Mouse (Mus musculus): ENCODE results near the gene Tenm2.

DNA sequence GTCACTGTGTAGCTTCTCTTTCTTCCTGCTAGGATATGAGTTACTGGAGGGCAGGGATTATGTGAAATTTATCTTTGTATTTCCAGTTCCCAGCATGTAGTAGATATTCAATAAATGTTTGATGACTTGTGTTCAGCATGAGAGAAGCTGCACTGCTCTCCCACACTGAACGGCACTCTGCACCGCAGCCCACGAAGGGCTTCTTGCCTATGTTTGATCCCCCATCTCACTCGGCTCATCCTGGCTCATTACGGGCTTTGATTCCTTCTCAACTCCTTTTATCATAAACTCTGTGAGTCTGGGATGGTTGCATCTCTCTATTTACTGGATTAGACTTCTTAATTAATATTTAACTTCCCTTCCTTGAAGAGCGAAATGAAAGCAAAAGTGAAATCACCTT is 388.3 kb downstream of the Tenm2 start:
- TF ChIP-seq GATA1 (IDR thresholded peaks at IDR 0.05; ENCODE audit: borderline replicate concordance, low read length) (no peak), FLI1 (IDR thresholded peaks at IDR 0.05; ENCODE audit: low read length) (no peak)
